Mouse (Mus musculus) erythroid progenitor cell, adult 5-6 weeks (primary cell): ENCODE results near the gene Cfl2. TPM values are rescaled to one million over a fixed set of nuclear protein-coding genes. Genes with fewer than 3 reads are reported as not detected.
"Not testable (repeated sequence)": the region's sequence is repeated elsewhere in the genome, so short reads cannot be mapped to it uniquely, and the experiment has no call there.

Source experiments
- ATAC-seq: replicated peaks from 2 replicates; pipeline ENCODE4 v1.8.0; 2016; ENCODE audit warnings: moderate number of reproducible peaks, mild to moderate bottlenecking, moderate TSS enrichment, inconsistent platforms; ENCODE audit not compliant: poor library complexity, low FRiP score, severe bottlenecking
- total RNA-seq, 2 experiments: library from RNA; stranded (forward) in 1 of 2; stranded (reverse) in 1 of 2; fragments of 150-400 nt in 1 of 2; fragments of 186-747, 209-891 nt in 1 of 2; gene quantifications; 2 replicates each; pipeline versions ENCODE4 v1.2.3 to v1.2.4; 2015 to 2017; ENCODE audit warnings: low replicate concordance in 2 of 2

Gene Cfl2
- total RNA-seq, 2 experiments from 2014 or later: 18.8 to 21.4 TPM

DNA sequence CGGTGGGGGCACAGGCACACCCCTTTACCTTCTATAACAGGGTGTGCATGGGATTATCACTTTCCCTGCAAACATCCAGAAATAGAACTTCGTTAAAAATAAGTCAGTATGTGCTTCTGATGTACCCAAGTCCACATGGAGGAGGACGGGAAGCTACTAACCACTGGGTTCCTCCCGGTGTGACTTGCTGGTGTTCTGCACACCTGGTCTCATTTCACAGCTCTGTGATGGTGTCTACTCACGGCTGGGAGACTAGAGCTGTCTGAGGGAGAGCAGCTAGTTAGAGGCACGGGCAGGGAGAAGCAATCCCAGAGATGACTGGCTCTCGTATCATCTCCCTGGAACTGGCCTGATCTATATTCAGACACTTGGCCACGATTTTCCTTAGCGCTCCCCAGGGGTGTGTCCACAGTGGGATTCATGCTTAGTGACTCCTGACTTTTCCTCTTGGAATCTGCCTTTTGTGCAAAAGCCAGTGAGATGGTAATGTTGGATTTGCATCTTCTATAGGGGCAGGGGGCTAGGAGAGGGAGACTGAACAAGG is 28.7 kb downstream of the Cfl2 start:
- ATAC-seq: no peak

DNA sequence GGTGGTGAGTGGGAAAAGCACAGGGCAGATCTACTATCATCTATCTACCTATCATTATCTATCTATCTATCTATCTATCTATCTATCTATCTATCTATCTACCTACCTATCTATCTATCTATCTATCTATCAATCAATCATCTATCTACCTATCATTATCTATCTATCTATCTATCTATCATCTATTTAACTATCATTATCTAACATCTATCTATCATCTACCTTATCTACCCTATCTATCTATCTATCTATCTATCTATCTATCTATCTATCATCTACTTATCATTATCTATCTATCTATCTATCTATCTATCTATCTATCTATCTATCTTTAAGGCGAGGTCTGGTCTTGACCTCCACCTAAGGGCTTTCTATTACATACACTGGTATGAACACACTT is 30.8 kb downstream of the Cfl2 start:
- ATAC-seq: not testable (repeated sequence)

DNA sequence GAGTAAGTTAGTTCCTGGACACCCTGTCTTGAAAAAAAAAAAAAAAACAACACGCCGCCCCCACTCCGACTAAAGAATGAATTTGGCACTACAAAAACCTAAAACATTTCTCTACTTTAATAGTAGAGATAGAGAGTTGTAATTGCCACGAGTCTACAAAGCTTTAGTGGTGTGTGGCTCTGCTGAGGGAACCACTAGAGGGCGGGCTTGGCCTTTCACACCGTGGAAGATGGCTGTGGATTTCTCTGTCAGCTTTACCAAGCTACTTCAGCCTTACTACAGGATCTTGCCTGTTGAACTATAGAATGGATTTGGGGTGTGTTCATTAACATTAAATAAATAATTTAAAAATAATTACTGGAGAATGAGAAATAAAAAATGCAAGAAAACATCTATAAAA is 32.1 kb downstream of the Cfl2 start:
- peak; percentile 78 for ATAC-seq

DNA sequence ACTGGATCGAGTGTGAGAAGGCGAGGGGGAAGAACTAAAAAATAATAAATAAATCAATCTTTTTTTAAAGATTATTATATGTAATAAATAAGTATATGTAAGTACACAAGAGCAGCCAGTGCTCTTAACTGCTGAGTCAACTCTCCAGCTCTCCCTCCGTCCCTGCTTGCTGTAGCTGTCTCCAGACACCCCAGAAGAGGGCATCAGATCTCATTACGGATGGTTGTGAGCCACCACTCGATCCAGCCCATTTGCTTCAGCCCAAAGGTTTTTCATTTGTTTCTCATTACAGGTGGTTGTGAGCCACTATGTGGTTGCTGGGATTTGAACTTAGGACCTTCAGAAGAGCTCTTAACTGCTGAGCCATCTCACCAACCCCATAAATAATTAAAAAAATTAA is 32.8 kb downstream of the Cfl2 start:
- no peak for ATAC-seq

DNA sequence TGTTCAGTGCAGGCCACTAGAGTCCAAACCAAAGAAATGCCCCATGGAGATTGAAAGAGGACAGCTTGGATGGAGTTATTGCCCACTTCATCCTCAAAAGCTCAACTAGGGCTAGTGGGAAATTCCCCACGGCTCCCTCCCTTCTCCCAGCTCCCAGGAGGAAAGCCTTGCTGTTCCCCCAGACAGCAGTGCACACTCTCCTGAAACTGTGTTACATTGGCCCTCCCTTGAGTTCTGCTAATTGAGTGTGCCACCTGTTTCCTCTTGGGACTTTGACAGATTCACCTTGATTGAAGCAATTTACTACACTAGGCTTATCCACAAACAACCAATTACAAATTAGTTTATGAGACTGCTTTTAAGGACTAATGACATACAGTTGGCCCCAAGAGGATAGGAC is 34.6 kb downstream of the Cfl2 start:
- no peak for ATAC-seq

DNA sequence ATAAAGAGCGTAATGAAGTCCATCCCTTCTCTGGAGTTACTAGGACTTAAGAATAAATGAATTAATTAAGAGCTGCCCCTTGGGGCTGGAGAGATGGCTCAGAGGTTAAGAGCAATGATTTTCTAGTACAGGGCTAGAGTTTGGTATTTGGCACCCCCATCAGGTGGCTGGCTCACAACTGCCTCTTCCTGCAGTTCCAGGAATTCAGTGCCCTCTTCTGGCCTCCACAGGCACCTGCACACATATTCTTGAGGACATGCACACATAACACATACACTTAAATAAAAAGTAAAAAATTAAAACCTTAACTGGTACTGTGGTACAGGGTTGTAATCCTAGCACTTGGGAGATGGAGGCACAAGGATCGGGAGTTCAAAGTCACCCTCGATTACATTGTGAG is 37.5 kb downstream of the Cfl2 start:
- ATAC-seq: no peak

DNA sequence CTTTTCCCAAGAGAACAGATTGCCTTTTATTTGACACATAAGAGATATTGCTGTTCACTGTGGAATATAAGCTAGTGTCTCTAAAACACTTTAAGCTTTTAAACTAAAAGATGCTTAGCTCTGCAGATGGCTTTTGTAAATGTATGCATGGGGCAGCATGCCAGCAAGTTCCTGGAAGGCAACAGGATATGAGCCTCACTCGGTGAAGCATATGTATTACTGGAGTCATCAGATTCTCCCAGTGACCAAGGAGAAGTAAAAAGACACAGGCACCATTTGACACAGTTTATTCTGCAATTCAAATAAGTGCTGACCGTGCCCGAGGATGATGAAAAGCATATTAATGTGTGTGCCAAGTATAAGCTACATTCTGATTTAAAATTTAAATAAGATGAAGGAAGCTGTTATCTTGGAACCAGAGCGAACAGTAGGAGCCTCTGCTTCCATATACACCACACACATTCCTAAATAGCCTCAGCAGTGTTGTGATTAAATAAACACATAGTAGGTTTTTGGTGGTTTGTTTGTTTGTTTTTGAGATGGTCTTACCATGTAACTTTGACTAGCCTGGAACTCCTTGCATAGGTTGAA is 39.7 kb downstream of the Cfl2 start:
- no peak for ATAC-seq

DNA sequence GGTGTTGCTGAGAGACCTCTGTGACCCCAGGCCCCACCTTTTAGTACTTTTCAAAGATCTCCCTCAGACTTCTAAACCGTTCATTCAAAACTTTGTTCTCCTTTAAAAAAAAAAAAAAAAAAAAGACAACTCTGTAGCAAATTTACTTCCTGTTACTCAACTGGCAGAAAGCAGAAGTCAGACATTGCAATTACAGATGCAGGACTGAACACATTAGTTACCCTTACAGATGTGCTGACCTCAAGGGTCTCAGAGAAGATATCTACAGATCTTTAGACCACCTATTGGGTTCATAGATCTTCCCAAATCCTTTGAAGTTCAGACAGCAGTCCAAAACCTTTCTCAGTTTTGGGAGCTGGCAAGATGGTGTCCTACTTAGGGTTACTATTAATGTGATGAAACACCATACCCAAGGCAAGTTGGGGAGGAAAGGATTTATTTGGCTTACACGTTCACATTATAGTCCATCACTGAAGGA is 42.0 kb downstream of the Cfl2 start:
- ATAC-seq: no peak

DNA sequence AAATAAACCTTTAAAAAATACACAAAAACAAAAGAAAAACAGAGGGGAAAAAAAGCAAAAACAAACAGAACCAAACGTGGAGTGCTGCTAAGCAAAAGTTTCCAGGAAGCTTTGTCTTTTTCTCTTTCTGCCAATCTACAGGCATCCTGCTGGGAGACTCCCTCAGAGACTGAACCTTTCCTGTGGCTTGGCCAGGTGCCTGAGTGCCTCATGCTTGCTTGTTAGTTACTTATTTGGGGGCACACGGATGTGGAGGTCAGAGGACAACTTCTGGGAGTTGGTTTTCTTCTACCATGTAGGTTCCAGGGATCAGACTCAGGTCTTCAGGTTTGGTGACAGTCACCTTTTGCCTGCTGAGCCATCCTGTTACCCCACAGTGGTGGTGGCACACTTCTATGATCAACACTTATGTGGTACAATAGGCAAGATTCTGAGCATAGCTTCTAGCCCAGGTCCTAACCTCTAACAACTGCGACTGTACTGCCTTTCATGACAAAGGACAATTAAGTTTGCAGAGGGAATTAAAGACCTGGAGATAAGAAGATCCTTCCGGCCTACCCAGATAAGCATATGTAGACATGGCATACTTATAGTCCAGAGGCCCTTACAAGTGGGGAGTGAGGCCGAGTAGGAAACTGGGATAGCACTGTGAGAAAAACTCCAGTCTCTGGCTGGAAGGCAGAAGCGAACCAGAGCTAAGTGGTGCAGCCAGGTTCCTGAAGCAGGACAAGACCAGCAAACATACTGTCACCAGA is 43.3 kb downstream of the Cfl2 start:
- no peak for ATAC-seq

DNA sequence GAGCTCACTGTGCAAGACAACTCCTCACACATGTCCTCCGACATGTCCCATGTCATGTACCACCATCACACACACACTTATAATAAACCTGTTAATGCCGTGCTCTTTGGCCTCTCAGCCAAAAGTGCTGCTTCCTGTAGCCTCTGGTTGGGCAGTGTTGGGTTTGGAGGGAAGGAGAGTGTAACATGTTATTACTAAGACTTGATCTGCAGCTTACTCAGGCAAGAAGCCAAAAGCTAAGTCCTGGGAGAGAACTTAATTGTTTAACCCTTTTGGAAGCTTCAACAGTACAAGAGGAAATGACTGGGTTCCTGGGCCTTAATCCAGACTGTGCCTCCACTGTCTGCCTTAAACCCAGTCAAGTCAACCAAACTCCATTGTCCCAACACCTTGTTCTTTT is 52.5 kb downstream of the Cfl2 start:
- ATAC-seq: no peak

Other genes with a start within 250 kb of the Cfl2 start
- gene Sptssa, start 206.3 kb downstream of the Cfl2 start, total RNA-seq (2015; ENCODE audit: low replicate concordance): 42.3 and 45.8 TPM in 2 replicates
- gene Sptssa, start 206.3 kb downstream of the Cfl2 start, total RNA-seq (2017; ENCODE audit: low replicate concordance): 12.9 and 34.0 TPM in 2 replicates
- gene Eapp, start 167.0 kb downstream of the Cfl2 start, total RNA-seq (2015; ENCODE audit: low replicate concordance): 46.1 and 46.9 TPM in 2 replicates
- gene Eapp, start 167.0 kb downstream of the Cfl2 start, total RNA-seq (2017; ENCODE audit: low replicate concordance): 24.0 and 48.3 TPM in 2 replicates
- 11.2 and 17.2 TPM in 2 replicates for gene Snx6, start 67.2 kb downstream of the Cfl2 start, total RNA-seq (2015; ENCODE audit: low replicate concordance)
- 7.0 and 9.8 TPM in 2 replicates for gene Snx6, start 67.2 kb downstream of the Cfl2 start, total RNA-seq (2017; ENCODE audit: low replicate concordance)
- not detected in 2 replicates for gene Gm20403, start 123.7 kb upstream of the Cfl2 start, total RNA-seq (2015; ENCODE audit: low replicate concordance)
- not detected in 2 replicates for gene Gm20403, start 123.7 kb upstream of the Cfl2 start, total RNA-seq (2017; ENCODE audit: low replicate concordance)
- gene Baz1a, start 151.5 kb upstream of the Cfl2 start, total RNA-seq (2015; ENCODE audit: low replicate concordance): 176 and 191 TPM in 2 replicates
- 72.9 and 78.6 TPM in 2 replicates for gene Baz1a, start 151.5 kb upstream of the Cfl2 start, total RNA-seq (2017; ENCODE audit: low replicate concordance)
- gene 2700097O09Rik, start 217.2 kb upstream of the Cfl2 start, total RNA-seq (2015; ENCODE audit: low replicate concordance): 9.7 and 27.2 TPM in 2 replicates
- 6.7 and 9.9 TPM in 2 replicates for gene 2700097O09Rik, start 217.2 kb upstream of the Cfl2 start, total RNA-seq (2017; ENCODE audit: low replicate concordance)
- 44.0 and 56.9 TPM in 2 replicates for gene Srp54a, start 217.4 kb upstream of the Cfl2 start, total RNA-seq (2015; ENCODE audit: low replicate concordance)
- gene Srp54a, start 217.4 kb upstream of the Cfl2 start, total RNA-seq (2017; ENCODE audit: low replicate concordance): 84.2 and 116 TPM in 2 replicates